Mouse (Mus musculus): Measurements from ENCODE around the gene Il6. TPM values are rescaled to one million over a fixed set of nuclear protein-coding genes. Genes with fewer than 3 reads are reported as not detected.
"Not testable (repeated sequence)": the region's sequence is repeated elsewhere in the genome, so short reads cannot be mapped to it uniquely, and the experiment has no call there.

The Il6 gene
- polyA plus RNA-seq, 1 experiment from 2014 or later = not detected

DNA sequence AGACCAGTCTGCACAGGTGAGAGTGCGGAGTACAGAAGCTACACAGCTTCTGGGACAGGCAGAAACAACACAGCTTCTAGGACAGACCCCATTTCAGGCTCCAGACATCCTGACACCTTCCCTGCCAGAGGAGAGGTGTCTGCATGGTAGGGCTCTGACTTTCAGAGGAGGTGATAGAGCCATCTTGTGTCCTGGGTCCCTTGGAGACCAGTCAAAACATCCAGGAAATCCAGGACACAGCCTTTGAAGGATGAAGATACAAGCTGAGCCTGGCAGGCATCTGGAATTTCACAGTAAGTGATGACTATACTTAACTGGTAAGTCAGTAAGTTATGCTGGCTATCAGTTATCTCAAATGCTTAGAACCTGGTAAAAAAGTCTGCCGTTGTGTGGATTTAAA lies 24.2 kb downstream of the Il6 start:
- H3K4me3 ChIP-seq (replicated peaks); H3K36me3 ChIP-seq; H3K4me2 ChIP-seq; H3K9ac ChIP-seq (replicated peaks); H3K27ac ChIP-seq; H3K4me1 ChIP-seq (replicated peaks); ATAC-seq (ENCODE audit: insufficient number of reproducible peaks, insufficient read depth, low FRiP score, low TSS enrichment, low read depth); H3K9me3 ChIP-seq; H3K27me3 ChIP-seq: not testable (repeated sequence)
- WGBS = 92% methylated on average over 2 of the region's 2 CpGs

DNA sequence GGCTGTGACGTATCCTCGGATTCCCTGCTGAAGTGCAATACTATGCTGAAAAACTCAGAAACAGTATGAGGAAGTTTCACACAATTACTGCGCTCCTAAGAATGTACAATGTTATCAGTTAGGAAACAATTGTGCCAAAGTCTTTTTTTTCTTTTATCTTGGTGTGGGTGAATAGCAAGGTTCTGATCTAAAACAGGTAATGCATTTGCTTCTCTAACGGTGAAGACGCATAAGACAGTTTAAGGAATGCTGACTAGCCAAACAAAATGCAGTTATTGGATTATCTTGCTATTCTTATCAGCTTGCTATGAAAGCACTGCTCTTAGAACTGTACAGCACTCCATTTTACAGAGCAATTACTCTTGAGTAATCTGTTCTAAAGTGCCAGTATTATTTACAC lies 26.4 kb downstream of the Il6 start:
- 95% methylated on average over 5 of the region's 5 CpGs for WGBS
- not testable (repeated sequence) for ATAC-seq (ENCODE audit: insufficient number of reproducible peaks, insufficient read depth, low FRiP score, low TSS enrichment, low read depth)

DNA sequence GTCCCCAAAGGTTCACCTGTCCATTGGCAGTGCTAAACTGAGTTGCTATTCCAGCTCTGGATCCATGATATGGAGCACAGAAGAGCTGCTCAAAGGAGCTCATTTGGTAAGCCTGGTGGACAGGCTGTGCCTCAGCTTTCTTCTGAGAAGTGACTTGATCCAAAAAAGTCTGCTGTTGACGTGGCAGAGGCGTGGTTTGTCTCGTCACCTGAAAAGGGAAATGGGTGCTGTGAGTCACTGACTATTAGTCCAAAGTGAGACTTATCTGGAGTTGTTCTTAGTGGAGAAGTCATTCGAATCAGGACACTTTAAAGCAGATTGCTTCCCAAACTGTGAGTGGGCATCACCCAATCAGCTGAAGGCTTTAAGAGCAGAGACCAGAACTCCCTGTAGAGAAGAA lies 26.9 kb downstream of the Il6 start:
- not testable (repeated sequence) for H3K4me1 ChIP-seq (replicated peaks); H3K4me3 ChIP-seq (replicated peaks); H3K9me3 ChIP-seq; H3K27ac ChIP-seq; H3K27me3 ChIP-seq; H3K36me3 ChIP-seq; ATAC-seq (ENCODE audit: insufficient number of reproducible peaks, insufficient read depth, low FRiP score, low TSS enrichment, low read depth); H3K4me2 ChIP-seq; H3K9ac ChIP-seq (replicated peaks)
- 77% methylated on average over 4 of the region's 4 CpGs for WGBS

More for the DNA sequence above, 26.4 kb downstream of the Il6 start:
- not testable (repeated sequence) for H3K9me3 ChIP-seq; H3K27ac ChIP-seq; H3K9ac ChIP-seq (replicated peaks); H3K36me3 ChIP-seq; H3K27me3 ChIP-seq; H3K4me1 ChIP-seq (replicated peaks); H3K4me2 ChIP-seq; H3K4me3 ChIP-seq (replicated peaks)

DNA sequence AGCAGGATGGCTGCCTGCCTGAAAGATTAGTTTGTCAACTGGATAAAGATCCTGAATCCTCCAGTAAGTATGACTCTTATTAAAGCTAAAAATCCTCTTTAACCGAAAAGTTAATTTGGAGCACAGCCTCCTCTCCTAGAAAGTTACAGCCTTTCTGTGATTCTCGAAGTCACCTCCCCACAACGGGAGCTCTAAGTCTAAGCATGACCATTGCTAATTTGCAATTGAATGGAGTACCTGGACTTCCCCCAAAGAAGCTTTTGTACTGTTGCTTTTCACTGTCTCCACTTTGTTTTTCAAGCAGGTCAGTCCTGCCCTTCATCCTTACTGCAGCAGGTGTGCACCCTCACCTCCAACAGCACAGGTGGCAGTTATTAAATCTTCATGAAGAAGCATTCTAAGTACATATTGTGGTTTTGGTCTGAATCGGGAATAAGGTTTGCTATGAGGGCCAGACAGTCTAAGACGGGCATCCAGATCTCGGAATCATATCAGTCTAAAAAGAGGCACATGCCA lies 45.4 kb downstream of the Il6 start:
- no peaks in the 10 kb centered on the region for H3K9me3 ChIP-seq
- H3K4me1 ChIP-seq (replicated peaks) = no peaks in the 10 kb centered on the region
- peaks cover 45% of the 10 kb centered on the region for H3K36me3 ChIP-seq
- ATAC-seq (ENCODE audit: insufficient number of reproducible peaks, insufficient read depth, low FRiP score, low TSS enrichment, low read depth) = no peak
- no peak overlapping the region for H3K4me2 ChIP-seq
- H3K4me3 ChIP-seq (replicated peaks) = no peak overlapping the region
- H3K9ac ChIP-seq (replicated peaks) = no peak overlapping the region
- H3K27me3 ChIP-seq = no peaks in the 10 kb centered on the region
- 87% methylated on average over 6 of the region's 6 CpGs for WGBS
- no peak overlapping the region for H3K27ac ChIP-seq

DNA sequence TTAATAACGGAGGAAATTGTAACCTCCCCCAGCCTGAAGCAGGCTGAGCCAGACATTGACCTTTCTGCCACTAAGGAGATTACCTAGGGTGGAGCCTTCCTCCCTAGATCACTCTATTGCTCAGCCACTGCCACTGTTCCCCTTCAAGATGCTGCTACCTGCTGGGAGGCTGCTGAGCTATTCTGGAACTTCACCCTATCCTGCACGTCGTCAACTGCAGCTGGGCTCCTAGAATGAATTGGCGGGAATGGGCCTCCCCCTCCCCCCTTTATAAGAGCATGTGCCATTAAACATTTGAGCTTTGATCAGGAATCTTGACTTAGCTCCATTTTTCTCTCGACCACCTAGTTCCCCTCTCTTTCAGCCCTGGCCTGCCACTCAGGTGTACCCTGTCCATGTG lies 46.7 kb downstream of the Il6 start:
- not testable (repeated sequence) for H3K27me3 ChIP-seq; H3K9ac ChIP-seq (replicated peaks); H3K27ac ChIP-seq; H3K4me1 ChIP-seq (replicated peaks); ATAC-seq (ENCODE audit: insufficient number of reproducible peaks, insufficient read depth, low FRiP score, low TSS enrichment, low read depth); H3K4me2 ChIP-seq; H3K9me3 ChIP-seq; H3K4me3 ChIP-seq (replicated peaks)
- 84% methylated on average over 5 of the region's 5 CpGs for WGBS
- peaks cover 57% of the 10 kb centered on the region for H3K36me3 ChIP-seq

DNA sequence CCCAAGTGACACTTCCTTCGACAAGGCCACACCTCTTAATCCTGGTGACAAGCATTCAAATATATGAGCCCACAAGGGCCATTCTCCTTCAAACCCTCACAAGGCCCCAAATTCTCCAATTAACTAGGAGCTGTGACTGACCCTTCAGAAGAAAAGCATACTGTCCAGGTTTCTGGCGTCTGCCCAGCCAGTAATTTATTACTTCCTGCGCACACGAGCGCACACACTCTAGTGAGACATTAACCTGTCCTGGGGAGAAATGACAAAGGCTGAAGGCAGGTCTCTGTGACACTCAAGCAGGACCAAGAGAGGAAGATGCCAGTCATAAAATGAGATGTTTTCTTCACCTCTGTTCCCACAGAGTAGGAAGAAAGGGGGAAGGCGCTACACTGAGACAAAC lies 54.8 kb downstream of the Il6 start:
- Histone ChIP-seq H3K4me2 (no peak overlapping the region), H3K9ac (replicated peaks) (no peak overlapping the region), H3K36me3 (peaks cover 81% of the 10 kb centered on the region), H3K9me3 (no peaks in the 10 kb centered on the region), H3K4me3 (replicated peaks) (no peak overlapping the region), H3K4me1 (replicated peaks) (peaks cover 8% of the 10 kb centered on the region), H3K27me3 (no peaks in the 10 kb centered on the region), H3K27ac (no peak overlapping the region)
- WGBS = 25% methylated on average over 6 of the region's 6 CpGs
- ATAC-seq (ENCODE audit: insufficient number of reproducible peaks, insufficient read depth, low FRiP score, low TSS enrichment, low read depth) = no peak

Other genes with a start within 250 kb of the Il6 start
- gene Tyms, start 60.5 kb downstream of the Il6 start, polyA plus RNA-seq (2016; fragmentation: Nextera tagmentation; extraction: Ambion mirVana) = 346 and 354 TPM in 2 replicates
- 0.70 and 0.76 TPM in 2 replicates for gene Garem2, start 92.0 kb downstream of the Il6 start, polyA plus RNA-seq (2016; fragmentation: Nextera tagmentation; extraction: Ambion mirVana)
- gene 3110082J24Rik, start 93.0 kb downstream of the Il6 start, polyA plus RNA-seq (2016; fragmentation: Nextera tagmentation; extraction: Ambion mirVana) = not detected in 2 replicates
- 119 and 126 TPM in 2 replicates for gene Hadha, start 142.0 kb downstream of the Il6 start, polyA plus RNA-seq (2016; fragmentation: Nextera tagmentation; extraction: Ambion mirVana)
- gene Hadhb, start 142.1 kb downstream of the Il6 start, polyA plus RNA-seq (2016; fragmentation: Nextera tagmentation; extraction: Ambion mirVana) = 118 and 124 TPM in 2 replicates
- gene Adgrf3, start 192.6 kb downstream of the Il6 start, polyA plus RNA-seq (2016; fragmentation: Nextera tagmentation; extraction: Ambion mirVana) = not detected in 2 replicates
- gene Selenoi, start 219.5 kb downstream of the Il6 start, polyA plus RNA-seq (2016; fragmentation: Nextera tagmentation; extraction: Ambion mirVana) = 20.0 and 22.0 TPM in 2 replicates